Mouse (Mus musculus) heart, embryonic 16.5 days (tissue): ENCODE data around the gene Cercam. TPM values are rescaled to one million over a fixed set of nuclear protein-coding genes. Genes with fewer than 3 reads are reported as not detected.
"Not testable (repeated sequence)": the region's sequence is repeated elsewhere in the genome, so short reads cannot be mapped to it uniquely, and the experiment has no call there.

Source experiments
- ATAC-seq: fragments of 200-750 bp; cut with Nextera tagmentation; replicated peaks from 2 replicates; pipeline ENCODE4 v1.8.0; 2017; ENCODE audit warnings: moderate number of reproducible peaks; ENCODE audit not compliant: insufficient read depth, low FRiP score; ENCODE audit errors: extremely low read depth
- H3K27ac ChIP-seq: fragments of 300-500 bp; sonication (generic); 2 replicates; pipeline ENCODE4 v1.5.1; 2014; ENCODE audit warnings: mild to moderate bottlenecking, low read length, control low read depth, moderate library complexity
- H3K27me3 ChIP-seq: fragments of 300-500 bp; sonication (generic); 2 replicates; pipeline ENCODE4 v1.6.1; 2014; ENCODE audit warnings: low read length, mixed read lengths; ENCODE audit not compliant: control insufficient read depth, insufficient read depth
- H3K36me3 ChIP-seq: fragments of 300-500 bp; sonication (generic); 2 replicates; pipeline ENCODE4 v1.6.1; 2014; ENCODE audit not compliant: control insufficient read depth, insufficient read depth
- H3K4me1 ChIP-seq: fragments of 300-500 bp; sonication (generic); 2 replicates; pipeline ENCODE4 v1.6.1; 2014; ENCODE audit warnings: low read length, mixed read lengths; ENCODE audit not compliant: control insufficient read depth, insufficient read depth
- H3K4me2 ChIP-seq: fragments of 300-500 bp; sonication (generic); 2 replicates; pipeline ENCODE4 v1.6.1; 2014; ENCODE audit warnings: low read depth, mild to moderate bottlenecking, control low read depth, low read length
- H3K4me3 ChIP-seq: fragments of 300-500 bp; sonication (generic); 2 replicates; pipeline ENCODE4 v1.5.1; 2014; ENCODE audit warnings: mild to moderate bottlenecking, control low read depth, low read length
- H3K9ac ChIP-seq: fragments of 300-500 bp; sonication (generic); 2 replicates; pipeline ENCODE4 v1.6.1; 2014; ENCODE audit warnings: low read length, control low read depth
- H3K9me3 ChIP-seq: fragments of 300-500 bp; sonication (generic); replicated peaks from 2 replicates; pipeline ENCODE4 v1.6.1; 2016; ENCODE audit warnings: low read length; ENCODE audit not compliant: control insufficient read depth
- WGBS: fragments of 180-500 bp; shearing (Covaris S2); extraction: QIAGEN DNeasy Blood & Tissue Kit; methylation state at CpG from one replicate; pipeline ENCODE4 v1.1.7; 2014; 5-methylcytosine and 5-hydroxymethylcytosine counted together
- microRNA-seq: library from miRNA; unstranded; fragments of <30 nt; microRNA quantifications from one replicate; pipeline ENCODE4, GENCODE M21; 2017
- polyA plus RNA-seq: library from polyadenylated mRNA; unstranded; fragments of >200 nt; fragmentation: Nextera tagmentation; extraction: Ambion mirVana; gene quantifications from 2 replicates; pipeline ENCODE4 v1.2.1, GENCODE M21; 2015

Cercam gene
- polyA plus RNA-seq, 1 experiment from 2014 or later, result 21.5 TPM

DNA sequence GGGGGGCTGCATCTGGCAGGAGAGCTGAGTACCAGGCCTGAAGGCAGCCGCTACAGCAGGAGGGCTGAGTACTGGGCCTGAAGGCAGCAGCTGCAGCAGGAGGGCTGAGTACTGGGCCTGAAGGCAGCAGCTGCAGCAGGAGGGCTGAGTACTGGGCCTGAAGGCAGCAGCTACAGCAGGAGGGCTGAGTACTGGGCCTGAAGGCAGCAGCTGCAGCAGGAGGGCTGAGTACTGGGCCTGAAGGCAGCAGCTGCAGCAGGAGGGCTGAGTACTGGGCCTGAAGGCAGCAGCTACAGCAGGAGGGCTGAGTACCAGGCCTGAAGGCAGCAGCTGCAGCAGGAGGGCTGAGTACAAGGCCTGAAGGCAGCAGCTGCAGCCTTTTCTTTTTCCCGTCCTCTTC, 39.2 kb downstream of the Cercam start:
- H3K4me2 ChIP-seq, H3K9ac ChIP-seq, H3K4me1 ChIP-seq, ATAC-seq, H3K9me3 ChIP-seq, H3K27ac ChIP-seq, H3K27me3 ChIP-seq, H3K4me3 ChIP-seq: not testable (repeated sequence)
- H3K36me3 ChIP-seq, result peaks cover 49% of the 10 kb centered on the region
- WGBS, result 82% methylated on average over 2 of the region's 2 CpGs

DNA sequence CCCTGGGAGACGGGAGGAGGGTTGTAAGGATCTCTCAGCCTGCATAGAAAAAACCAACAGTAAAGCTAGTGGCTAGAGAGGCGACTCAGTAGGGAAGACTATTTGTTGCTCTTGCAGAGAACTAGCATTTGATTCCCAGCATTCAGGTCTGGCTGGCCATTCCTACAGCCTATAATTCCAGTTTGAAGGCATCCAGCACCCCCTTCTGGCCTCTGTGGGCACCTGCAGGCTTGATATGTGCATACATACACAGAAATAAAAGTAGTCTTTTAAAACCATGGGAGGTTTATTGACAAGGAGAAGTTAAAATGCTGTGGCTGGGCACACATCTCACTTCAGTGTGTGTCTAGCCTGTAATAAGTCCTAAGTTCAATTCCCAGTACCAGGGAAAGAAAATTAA, 41.1 kb downstream of the Cercam start:
- H3K36me3 ChIP-seq, result peaks cover 43% of the 10 kb centered on the region
- ATAC-seq, result no peak
- WGBS, result 88% methylated on average over 2 of the region's 2 CpGs

DNA sequence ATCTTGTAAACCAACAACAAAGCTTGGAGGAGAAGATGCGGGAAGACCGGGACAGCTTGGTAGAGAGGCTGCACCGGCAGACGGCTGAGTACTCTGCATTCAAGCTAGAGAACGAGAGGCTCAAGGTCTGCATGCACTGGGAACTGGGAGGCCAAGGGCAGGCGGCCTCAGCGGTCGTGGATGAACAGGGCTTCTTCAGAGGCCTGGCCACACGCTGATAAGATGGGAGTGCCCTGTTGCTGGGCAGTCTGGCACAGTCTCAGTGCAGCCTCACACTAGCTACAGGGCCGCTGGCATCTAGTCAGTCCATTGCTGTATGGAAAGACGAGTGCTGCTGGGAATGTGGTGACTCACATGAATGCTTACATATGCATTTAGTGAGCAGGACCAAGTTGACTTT, 48.7 kb downstream of the Cercam start:
- Histone ChIP-seq H3K4me3 (no peak overlapping the region), H3K9ac (no peak overlapping the region), H3K4me2 (no peak overlapping the region), H3K9me3 (no peaks in the 10 kb centered on the region), H3K27ac (no peak overlapping the region), H3K27me3 (no peaks in the 10 kb centered on the region), H3K36me3 (peaks cover 47% of the 10 kb centered on the region), H3K4me1 (no peaks in the 10 kb centered on the region)
- ATAC-seq, result no peak
- WGBS, result 89% methylated on average over 11 of the region's 11 CpGs

More for the DNA sequence above, 41.1 kb downstream of the Cercam start:
- no peak overlapping the region for H3K27ac ChIP-seq
- H3K4me1 ChIP-seq, result no peaks in the 10 kb centered on the region
- no peak overlapping the region for H3K4me3 ChIP-seq
- no peaks in the 10 kb centered on the region for H3K27me3 ChIP-seq
- H3K4me2 ChIP-seq, result no peak overlapping the region
- no peak overlapping the region for H3K9ac ChIP-seq
- no peaks in the 10 kb centered on the region for H3K9me3 ChIP-seq

DNA sequence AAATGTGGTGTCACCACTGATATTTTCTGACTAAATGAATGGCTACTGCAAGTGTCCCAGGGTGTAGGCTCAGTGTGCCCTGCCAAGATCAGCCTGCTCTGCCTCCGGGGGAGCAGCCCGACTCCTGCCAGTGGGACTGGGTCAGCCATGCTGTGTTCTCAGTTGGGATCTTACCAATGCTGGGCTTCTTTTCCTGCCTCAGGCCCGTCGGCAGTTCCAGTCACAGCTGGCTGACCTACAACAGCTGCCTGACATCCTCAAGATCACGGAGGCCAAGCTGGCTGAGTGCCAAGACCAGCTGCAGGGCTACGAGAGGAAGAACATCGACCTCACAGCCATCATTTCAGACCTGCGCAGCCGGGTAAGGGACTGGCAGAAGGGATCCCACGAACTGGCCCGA, 53.0 kb downstream of the Cercam start:
- WGBS, result 42% methylated on average over 11 of the region's 11 CpGs
- no peak overlapping the region for H3K9ac ChIP-seq
- H3K4me1 ChIP-seq, result no peaks in the 10 kb centered on the region
- H3K27ac ChIP-seq, result no peak overlapping the region
- no peak overlapping the region for H3K4me2 ChIP-seq
- H3K36me3 ChIP-seq, result peaks cover 45% of the 10 kb centered on the region
- H3K27me3 ChIP-seq, result no peaks in the 10 kb centered on the region
- no peaks in the 10 kb centered on the region for H3K9me3 ChIP-seq
- no peak for ATAC-seq
- no peak overlapping the region for H3K4me3 ChIP-seq

DNA sequence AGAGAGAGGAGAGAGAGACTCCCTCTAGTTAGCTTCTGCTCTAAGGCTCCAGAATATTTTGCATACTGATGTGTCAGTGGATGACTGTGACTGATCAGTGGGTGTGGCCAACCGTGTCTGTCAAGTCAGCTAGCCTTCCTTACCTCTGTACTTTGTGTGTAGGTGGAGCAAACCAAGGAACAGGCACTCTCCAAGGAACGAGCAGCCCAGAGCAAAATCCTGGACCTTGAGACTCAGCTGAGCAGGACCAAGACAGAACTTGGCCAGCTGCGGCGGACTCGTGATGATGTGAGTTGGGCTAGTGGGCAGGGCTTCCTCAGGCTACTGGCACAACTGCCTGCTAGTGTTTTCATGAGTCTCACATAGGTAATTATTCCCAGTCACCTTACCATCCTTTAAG, 57.6 kb downstream of the Cercam start:
- Histone ChIP-seq H3K4me3 (no peak overlapping the region), H3K36me3 (peaks cover 51% of the 10 kb centered on the region), H3K4me1 (no peaks in the 10 kb centered on the region), H3K27ac (no peak overlapping the region), H3K9ac (no peak overlapping the region), H3K9me3 (no peaks in the 10 kb centered on the region), H3K4me2 (no peak overlapping the region), H3K27me3 (no peaks in the 10 kb centered on the region)
- WGBS, result 87% methylated on average over 5 of the region's 5 CpGs
- no peak for ATAC-seq

DNA sequence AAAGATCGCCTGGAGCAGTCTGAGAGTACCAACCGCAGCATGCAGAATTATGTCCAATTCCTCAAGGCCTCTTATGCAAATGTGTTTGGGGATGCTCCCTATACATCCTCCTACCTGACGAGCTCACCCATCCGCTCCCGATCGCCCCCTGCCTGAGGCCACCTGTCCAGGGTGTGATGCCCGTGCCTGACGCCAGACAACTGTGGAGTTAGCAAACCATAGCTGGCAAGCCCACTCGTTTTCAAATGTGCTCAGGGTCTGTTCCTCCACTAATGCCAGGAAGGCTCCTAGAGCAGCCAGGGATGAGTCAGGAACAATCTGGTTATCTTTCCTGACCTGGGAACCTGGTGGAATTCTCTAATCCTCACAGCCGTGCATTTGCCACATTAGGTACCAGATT, 61.5 kb downstream of the Cercam start:
- WGBS, result 83% methylated on average over 10 of the region's 10 CpGs
- Histone ChIP-seq H3K27ac (no peak overlapping the region), H3K9ac (no peak overlapping the region), H3K4me1 (no peaks in the 10 kb centered on the region), H3K27me3 (no peaks in the 10 kb centered on the region), H3K4me2 (no peak overlapping the region), H3K9me3 (no peaks in the 10 kb centered on the region), H3K4me3 (no peak overlapping the region), H3K36me3 (peaks cover 37% of the 10 kb centered on the region)
- ATAC-seq, result no peak

DNA sequence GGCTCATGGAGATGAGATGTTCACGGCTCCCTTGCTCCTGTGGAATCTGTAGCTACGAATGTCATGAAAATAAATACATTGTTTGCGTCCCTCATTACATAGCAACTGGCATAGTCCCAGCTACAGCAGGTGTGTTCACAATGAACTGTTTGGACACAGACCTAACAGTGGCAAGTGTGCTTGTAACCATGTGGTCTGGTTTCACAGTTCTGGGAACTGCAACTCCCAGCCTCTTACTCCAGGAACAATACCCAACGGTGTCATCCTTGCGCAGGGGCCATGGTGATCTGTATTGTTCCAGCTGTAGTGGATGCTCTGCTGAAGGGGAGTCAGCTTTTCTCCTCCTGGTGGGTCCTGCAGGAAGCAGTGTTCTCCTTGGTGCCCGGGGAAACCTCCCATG, 62.2 kb downstream of the Cercam start:
- no peak overlapping the region for H3K27ac ChIP-seq
- WGBS, result 89% methylated on average over 6 of the region's 6 CpGs
- no peak overlapping the region for H3K4me2 ChIP-seq
- H3K36me3 ChIP-seq, result peaks cover 31% of the 10 kb centered on the region
- ATAC-seq, result no peak
- peaks cover 6% of the 10 kb centered on the region for H3K4me1 ChIP-seq
- no peak overlapping the region for H3K4me3 ChIP-seq
- no peaks in the 10 kb centered on the region for H3K27me3 ChIP-seq
- H3K9me3 ChIP-seq, result no peaks in the 10 kb centered on the region
- H3K9ac ChIP-seq, result no peak overlapping the region

Small RNA genes within 50 kb of the gene (microRNA-seq; reads per million reads assigned to microRNA genes)
- not detected for gene Mir219a-2
- gene Mir219b, result not detected

Other genes with a start within 250 kb of the Cercam start
- 11.3 and 12.9 TPM in 2 replicates for gene Rapgef1, start 249.4 kb upstream of the Cercam start, polyA plus RNA-seq
- gene Gm13420, start 117.5 kb upstream of the Cercam start, polyA plus RNA-seq, result not detected in 2 replicates
- 0.32 TPM in 1 of 2 replicates, not detected in the other for gene Gm13547, start 109.9 kb upstream of the Cercam start, polyA plus RNA-seq
- 27.2 and 31.4 TPM in 2 replicates for gene Coq4, start 81.7 kb upstream of the Cercam start, polyA plus RNA-seq
- 26.4 and 29.6 TPM in 2 replicates for gene Trub2, start 80.7 kb upstream of the Cercam start, polyA plus RNA-seq
- gene Slc27a4, start 66.5 kb upstream of the Cercam start, polyA plus RNA-seq, result 10.6 and 11.5 TPM in 2 replicates
- 16.3 and 17.2 TPM in 2 replicates for gene Urm1, start 49.1 kb upstream of the Cercam start, polyA plus RNA-seq
- 41.3 and 48.1 TPM in 2 replicates for gene Odf2, start 20.1 kb downstream of the Cercam start, polyA plus RNA-seq
- gene Gle1, start 66.3 kb downstream of the Cercam start, polyA plus RNA-seq, result 40.0 and 40.3 TPM in 2 replicates
- 93.0 and 113 TPM in 2 replicates for gene Sptan1, start 96.4 kb downstream of the Cercam start, polyA plus RNA-seq
- gene Wdr34, start 179.7 kb downstream of the Cercam start, polyA plus RNA-seq, result 24.1 and 25.6 TPM in 2 replicates
- gene Set, start 188.2 kb downstream of the Cercam start, polyA plus RNA-seq, result 198 and 217 TPM in 2 replicates
- 9.4 and 11.7 TPM in 2 replicates for gene Pkn3, start 208.5 kb downstream of the Cercam start, polyA plus RNA-seq
- 29.4 and 30.8 TPM in 2 replicates for gene Zdhhc12, start 224.5 kb downstream of the Cercam start, polyA plus RNA-seq